Mouse (Mus musculus): ENCODE measurements around the gene AL731706.1. TPM values are rescaled to one million over a fixed set of nuclear protein-coding genes. Genes with fewer than 3 reads are reported as not detected.

The AL731706.1 gene
- 24.1 and 24.2 TPM in 2 replicates for polyA plus RNA-seq (2015; fragmentation: Nextera tagmentation; extraction: Ambion mirVana)

GRCm38 (mm10) chr2:136891068-136891950, at the start of gene AL731706.1, which contains the start of the genes Slx4ip and Mkks:
TSS of gene AL731706.1 (minus strand) at chr2:136891389.
TSS of gene Slx4ip (plus strand) at chr2:136891218.
TSS of gene Mkks (minus strand) at chr2:136891389.

GRCm38 (mm10) chr2:136885579-136885978, 5.6 kb downstream of the AL731706.1 start, which contains the start of gene AL731706.2:
TSS of gene AL731706.2 (minus strand) at chr2:136885679.

Other genes with a start within 250 kb of the AL731706.1 start
- gene Snap25, start 177.9 kb downstream of the AL731706.1 start, polyA plus RNA-seq (2015; fragmentation: Nextera tagmentation; extraction: Ambion mirVana): 0.28 and 0.63 TPM in 2 replicates
- 22.4 and 42.4 TPM in 2 replicates for gene AL731706.2, start 5.7 kb downstream of the AL731706.1 start, polyA plus RNA-seq (2015; fragmentation: Nextera tagmentation; extraction: Ambion mirVana)
- 2.4 TPM in 2 replicates for gene Slx4ip, start 171 bp downstream of the AL731706.1 start, polyA plus RNA-seq (2015; fragmentation: Nextera tagmentation; extraction: Ambion mirVana)
- 8.1 and 12.5 TPM in 2 replicates for gene Mkks, start within 50 bp of the AL731706.1 start, polyA plus RNA-seq (2015; fragmentation: Nextera tagmentation; extraction: Ambion mirVana)
- 8.9 and 9.2 TPM in 2 replicates for gene Jag1, start 225.3 kb upstream of the AL731706.1 start, polyA plus RNA-seq (2015; fragmentation: Nextera tagmentation; extraction: Ambion mirVana)

Measured in urinary bladder, postnatal 0 days (tissue).